In the genomic region with DNA sequence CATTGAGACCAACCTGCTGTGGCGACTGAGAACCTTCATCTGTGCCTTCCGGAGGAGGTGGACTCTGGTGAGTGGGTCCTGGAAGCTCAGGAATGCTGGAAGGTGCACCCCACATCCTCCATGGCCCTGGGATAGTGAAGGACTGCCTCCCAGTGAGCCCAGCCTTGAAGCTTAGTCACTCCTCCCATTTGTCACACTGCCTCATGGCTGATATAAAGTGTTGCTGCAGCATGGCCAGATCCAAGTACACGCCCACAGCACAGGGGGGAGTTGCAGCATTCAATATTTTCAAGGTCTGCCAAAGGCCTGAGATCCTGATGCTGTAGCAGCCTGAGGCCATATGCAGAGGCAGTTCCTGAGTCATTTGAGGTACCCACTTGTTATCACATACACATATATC, we compare ENCODE assay signal across 20 mouse cellular contexts. TPM values are rescaled to one million over a fixed set of nuclear protein-coding genes. Genes with fewer than 3 reads are reported as not detected.
DNase-seq lines count a peak whose midpoint lies in the region; ATAC-seq and TF ChIP-seq lines count a peak whose summit lies in the region.
"Had no signal": no experiment of that assay in that cellular context is flagged by ENCODE, and none has a peak within 500 bp of the region (broad histone marks: within the 10 kb centered on the region; RNA-seq: fewer than 3 reads in every experiment).

No protein-coding gene starts in this region.

- no peak overlapping the region for H3K9ac ChIP-seq in midbrain, postnatal 0 days (replicated peaks; ENCODE audit: low read length, poor library complexity, severe bottlenecking)
- H3K9ac ChIP-seq: forebrain, embryonic 13.5 days; heart, embryonic 12.5 days; liver, embryonic 14.5 days had no signal

- H3K36me3 ChIP-seq in midbrain, postnatal 0 days (ENCODE audit: insufficient read depth, low read length), result peaks cover 75% of the 10 kb centered on the region

- H3K27ac ChIP-seq in layer of hippocampus, adult 2 months, result 0 out of 2 replicates have a peak overlapping the region, but pooled peaks have one; percentile 0
- no peak overlapping the region for H3K27ac ChIP-seq in midbrain, postnatal 0 days (ENCODE audit: low read depth, low read length)
- H3K27ac ChIP-seq: forebrain, embryonic 13.5 days; hindbrain, postnatal 0 days; liver, embryonic 14.5 days had no signal

- no peak for ATAC-seq in midbrain, postnatal 0 days (ENCODE audit: low FRiP score)
- ATAC-seq in erythroblast, adult 5-6 weeks (replicated peaks; ENCODE audit: low FRiP score, poor library complexity, severe bottlenecking), result no peak
- ATAC-seq: forebrain, embryonic 13.5 days; hindbrain, postnatal 0 days; lung, postnatal 0 days had no signal

- no peaks in the 10 kb centered on the region for H3K4me1 ChIP-seq in midbrain, postnatal 0 days (ENCODE audit: insufficient read depth, low read length)
- H3K4me1 ChIP-seq: forebrain, embryonic 13.5 days; heart, embryonic 12.5 days had no signal

- H3K4me2 ChIP-seq in midbrain, postnatal 0 days (ENCODE audit: low read depth, low read length, poor library complexity, severe bottlenecking), result no peak overlapping the region
- H3K4me2 ChIP-seq: forebrain, embryonic 13.5 days; heart, embryonic 12.5 days had no signal

- H3K9me3 ChIP-seq in midbrain, postnatal 0 days (ENCODE audit: low read length), result no peaks in the 10 kb centered on the region
- H3K9me3 ChIP-seq: forebrain, embryonic 13.5 days; heart, embryonic 12.5 days had no signal

- WGBS in midbrain, postnatal 0 days, result 75% methylated on average over 3 of the region's 3 CpGs

- TF ChIP-seq CTCF in layer of hippocampus, adult 2 months (conservative IDR thresholded peaks at IDR 0.05), result no peak
- TF ChIP-seq CTCF in midbrain, postnatal 0 days (IDR thresholded peaks at IDR 0.05), result no peak

- no peak for DNase-seq in layer of hippocampus, adult 2 months (ENCODE audit: low spot score in 2 of 2)
- DNase-seq in layer of hippocampus, postnatal 25 days (ENCODE audit: extremely low spot score in 1 of 2, low spot score in 1 of 2), result no peak
- DNase-seq in 3T3-L1 (ENCODE audit: low read depth, low spot score) (peak; percentile 82), adipocyte (ENCODE audit: low spot score) (peak; percentile 63)
- DNase-seq in adrenal gland, postnatal 36 days, result peak; percentile 84 to 87
- no peak for DNase-seq in midbrain, postnatal 0 days (ENCODE audit: low spot score)
- no peak for DNase-seq in left cerebral cortex, adult 8-10 months (ENCODE audit: low spot score in 2 of 2)
- DNase-seq: cerebellum, postnatal 10 days; midbrain, embryonic 14.5 days; thymus, postnatal 36 days had no signal

- H3K4me3 ChIP-seq in layer of hippocampus, adult 2 months, result no peak overlapping the region
- H3K4me3 ChIP-seq in midbrain, postnatal 0 days (ENCODE audit: low read depth, low read length), result no peak overlapping the region
- H3K4me3 ChIP-seq: forebrain, embryonic 13.5 days; heart, embryonic 12.5 days had no signal

- no peaks in the 10 kb centered on the region for H3K27me3 ChIP-seq in midbrain, postnatal 0 days (ENCODE audit: insufficient read depth, low read length)
- H3K27me3 ChIP-seq: forebrain, embryonic 13.5 days; heart, embryonic 12.5 days had no signal

RNA-seq across cellular contexts. Expression of gene Rnps1, which starts 12.0 kb away (rescaled TPM):
- 100 to 1,000 TPM; 127 to 134 TPM for total RNA-seq in layer of hippocampus, adult 2 months (2021)
- total RNA-seq in layer of hippocampus, postnatal 25 days (2021), result 100 to 1,000 TPM; 117 to 120 TPM
- total RNA-seq in adrenal gland, postnatal 36 days (2021), result 10 to 100 TPM; 65.7 to 78.7 TPM
- 248 and 260 TPM in 2 replicates for total RNA-seq in midbrain, postnatal 0 days (2014; rRNA removed)
- 347 and 350 TPM in 2 replicates for polyA plus RNA-seq in midbrain, postnatal 0 days (2015; fragmentation: Nextera tagmentation; extraction: Ambion mirVana)
- total RNA-seq in left cerebral cortex, adult 8-10 months (2022), result 100 to 1,000 TPM; 128 to 131 (median 129) TPM
- 38.7 and 42.8 TPM in 2 replicates for total RNA-seq in erythroblast, adult 5-6 weeks (2015; ENCODE audit: low replicate concordance)
- 43.6 and 43.7 TPM in 2 replicates for total RNA-seq in erythroblast, adult 5-6 weeks (2017; ENCODE audit: low replicate concordance)

RNA-seq across cellular contexts. Expression of gene Eci1, which starts 24.1 kb away (rescaled TPM):
- 10 to 100 TPM; 30.7 to 35.5 TPM for total RNA-seq in layer of hippocampus, adult 2 months (2021)
- 10 to 100 TPM; 23.3 to 26.9 TPM for total RNA-seq in layer of hippocampus, postnatal 25 days (2021)
- total RNA-seq in adrenal gland, postnatal 36 days (2021), result 100 to 1,000 TPM; 228 to 310 TPM
- total RNA-seq in midbrain, postnatal 0 days (2014; rRNA removed), result 20.6 and 26.6 TPM in 2 replicates
- polyA plus RNA-seq in midbrain, postnatal 0 days (2015; fragmentation: Nextera tagmentation; extraction: Ambion mirVana), result 31.0 and 41.1 TPM in 2 replicates
- total RNA-seq in left cerebral cortex, adult 8-10 months (2022), result 10 to 100 TPM; 24.1 to 34.1 (median 31.1) TPM
- total RNA-seq in erythroblast, adult 5-6 weeks (2015; ENCODE audit: low replicate concordance), result 2.7 and 5.4 TPM in 2 replicates
- 4.3 and 15.3 TPM in 2 replicates for total RNA-seq in erythroblast, adult 5-6 weeks (2017; ENCODE audit: low replicate concordance)

RNA-seq across cellular contexts. Expression of gene Dnase1l2, which starts 40.5 kb away (rescaled TPM):
- total RNA-seq in layer of hippocampus, adult 2 months (2021), result 10 to 100 TPM in 1 of 2 experiments, 1 to 10 TPM in 1; 5.4 to 10.7 TPM
- total RNA-seq in layer of hippocampus, postnatal 25 days (2021), result 1 to 10 TPM; 6.0 to 7.8 TPM
- 1 to 10 TPM; 2.1 to 4.3 TPM for total RNA-seq in adrenal gland, postnatal 36 days (2021)
- total RNA-seq in midbrain, postnatal 0 days (2014; rRNA removed), result 5.0 and 5.6 TPM in 2 replicates
- polyA plus RNA-seq in midbrain, postnatal 0 days (2015; fragmentation: Nextera tagmentation; extraction: Ambion mirVana), result 0.94 and 1.1 TPM in 2 replicates
- 1 to 10 TPM; 3.7 to 6.9 (median 5.1) TPM for total RNA-seq in left cerebral cortex, adult 8-10 months (2022)
- 2.1 TPM in 1 of 2 replicates, not detected in the other for total RNA-seq in erythroblast, adult 5-6 weeks (2015; ENCODE audit: low replicate concordance)
- total RNA-seq in erythroblast, adult 5-6 weeks (2017; ENCODE audit: low replicate concordance), result 0.85 and 5.6 TPM in 2 replicates
- total RNA-seq: hematopoietic stem cell, adult 5-6 weeks had no signal

RNA-seq across cellular contexts. Expression of gene Abca3, which starts 50.6 kb away (rescaled TPM):
- 10 to 100 TPM; 64.6 to 66.9 TPM for total RNA-seq in layer of hippocampus, adult 2 months (2021)
- total RNA-seq in layer of hippocampus, postnatal 25 days (2021), result 10 to 100 TPM; 70.7 to 75.2 TPM
- 10 to 100 TPM; 19.8 to 24.4 TPM for total RNA-seq in adrenal gland, postnatal 36 days (2021)
- total RNA-seq in midbrain, postnatal 0 days (2014; rRNA removed), result 91.3 and 95.9 TPM in 2 replicates
- polyA plus RNA-seq in midbrain, postnatal 0 days (2015; fragmentation: Nextera tagmentation; extraction: Ambion mirVana), result 28.8 and 32.7 TPM in 2 replicates
- total RNA-seq in left cerebral cortex, adult 8-10 months (2022), result 10 to 100 TPM; 70.2 to 79.0 (median 72.0) TPM
- total RNA-seq in erythroblast, adult 5-6 weeks (2015; ENCODE audit: low replicate concordance), result 7.3 and 16.1 TPM in 2 replicates
- 11.1 and 14.8 TPM in 2 replicates for total RNA-seq in erythroblast, adult 5-6 weeks (2017; ENCODE audit: low replicate concordance)

RNA-seq across cellular contexts. Expression of gene Abca17, which starts 51.5 kb away (rescaled TPM):
- total RNA-seq in layer of hippocampus, adult 2 months (2021), result 1 to 10 TPM in 1 of 2 experiments, under 1 TPM in 1; 0.69 to 1.2 TPM
- total RNA-seq in layer of hippocampus, postnatal 25 days (2021), result 1 to 10 TPM in 1 of 2 experiments, under 1 TPM in 1; 0.47 to 1.2 TPM
- total RNA-seq in adrenal gland, postnatal 36 days (2021), result under 1 TPM in 1 of 2 experiments, not detected in 1; 0.07 TPM
- 0.99 and 1.8 TPM in 2 replicates for total RNA-seq in midbrain, postnatal 0 days (2014; rRNA removed)
- 1.0 and 1.1 TPM in 2 replicates for polyA plus RNA-seq in midbrain, postnatal 0 days (2015; fragmentation: Nextera tagmentation; extraction: Ambion mirVana)
- total RNA-seq in left cerebral cortex, adult 8-10 months (2022), result 1 to 10 TPM in 2 of 4 experiments, under 1 TPM in 2; 0.82 to 1.4 (median 1.1) TPM
- total RNA-seq in erythroblast, adult 5-6 weeks (2015; ENCODE audit: low replicate concordance), result not detected in 2 replicates
- not detected in 2 replicates for total RNA-seq in erythroblast, adult 5-6 weeks (2017; ENCODE audit: low replicate concordance)
- total RNA-seq: ES-E14 had no signal
- polyA plus RNA-seq: heart, embryonic 12.5 days; kidney, embryonic 14.5 days; limb, embryonic 11.5 days had no signal

Comparison
In these comparisons a context has a peak if more than half of its experiments do, and no peak if none do; other contexts are left out.
1. DNase-seq: peak in 3T3-L1 (single experiment), adipocyte (single experiment) and adrenal gland, postnatal 36 days (2 of 2); none in layer of hippocampus, adult 2 months (0 of 2), layer of hippocampus, postnatal 25 days (0 of 2), midbrain, postnatal 0 days (single experiment) and left cerebral cortex, adult 8-10 months (0 of 2).